ENCODE assay signal across 8 mouse cellular contexts in the genomic region with DNA sequence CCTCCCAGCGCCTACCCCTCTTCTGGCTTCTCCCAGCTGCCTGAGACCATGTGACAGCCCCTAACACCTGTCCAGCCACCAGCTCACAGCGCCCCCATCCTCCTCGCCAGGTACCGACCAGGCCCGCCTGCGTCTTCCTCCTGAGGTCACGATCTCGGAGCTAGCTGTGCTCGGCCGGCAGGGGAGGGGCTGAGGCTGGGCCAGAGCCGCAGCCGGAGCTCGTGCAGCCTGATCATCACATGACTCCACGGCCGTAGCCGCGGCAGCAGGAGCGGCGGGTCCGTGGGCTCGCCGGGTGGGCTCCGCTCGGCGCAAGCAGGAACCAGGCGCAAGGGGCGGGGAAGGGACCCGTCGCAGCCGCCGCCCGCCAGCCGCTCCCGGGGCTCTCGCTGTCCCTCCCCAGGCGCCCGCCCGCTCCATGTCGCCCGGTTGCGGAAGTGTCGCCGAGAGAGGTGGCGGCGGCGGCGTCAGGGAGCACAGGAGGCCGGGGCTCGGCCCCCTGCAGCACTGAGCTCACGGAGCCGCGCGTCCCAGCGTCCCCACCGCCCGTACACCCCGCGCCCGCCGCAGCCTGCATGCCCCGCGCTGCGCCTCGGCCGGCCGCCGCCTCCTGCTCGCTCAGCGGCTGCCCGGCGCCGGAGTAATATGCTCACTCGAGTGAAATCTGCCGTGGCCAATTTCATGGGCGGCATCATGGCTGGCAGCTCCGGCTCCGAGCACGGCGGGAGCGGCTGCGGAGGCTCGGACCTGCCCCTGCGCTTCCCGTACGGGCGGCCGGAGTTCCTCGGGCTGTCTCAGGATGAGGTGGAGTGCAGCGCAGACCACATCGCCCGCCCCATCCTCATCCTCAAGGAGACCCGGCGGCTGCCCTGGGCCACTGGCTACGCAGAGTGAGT. TPM values are rescaled to one million over a fixed set of nuclear protein-coding genes. Genes with fewer than 3 reads are reported as not detected.
DNase-seq lines count a peak whose midpoint lies in the region; ATAC-seq and TF ChIP-seq lines count a peak whose summit lies in the region.

A gene (plus strand): TSS at position 222 of the 896 bp plus-strand sequence.

- DNase-seq in NIH3T3 (ENCODE audit: low read depth): peak; percentile 29
- peak; percentile 81 to 82 for DNase-seq in cerebellum, postnatal 14 days
- DNase-seq in gastrocnemius, adult 2 months: peak; percentile 74
- peak; percentile 70 to 71 for DNase-seq in left cerebral cortex, adult 2 months (ENCODE audit: extremely low spot score in 1 of 2, low spot score in 2 of 2)
- peak; percentile 79 to 86 for DNase-seq in lung, postnatal 4 days
- DNase-seq in retina, postnatal 1 day: peak; percentile 89
- peak; percentile 77 to 80 for DNase-seq in urinary bladder, adult 18-20 months (ENCODE audit: low spot score in 2 of 2)

- H3K9me3 ChIP-seq in hindbrain, embryonic 16.5 days (ENCODE audit: control insufficient read depth, low read length): no peaks in the 10 kb centered on the region

- peak within 1 kb of the TSS; percentile 74 for H3K27ac ChIP-seq in gastrocnemius, adult 2 months
- peak within 1 kb of the TSS; percentile 95 for H3K27ac ChIP-seq in hindbrain, embryonic 16.5 days (ENCODE audit: low read depth, low read length)
- peak within 1 kb of the TSS; percentile 97 for H3K27ac ChIP-seq in left cerebral cortex, adult 2 months

- TF ChIP-seq CTCF in gastrocnemius, adult 2 months (IDR thresholded peaks at IDR 0.05): peak; percentile 38
- peak; percentile 41 for TF ChIP-seq CTCF in left cerebral cortex, adult 2 months (IDR thresholded peaks at IDR 0.05)

- H3K9ac ChIP-seq in hindbrain, embryonic 16.5 days (ENCODE audit: low read depth, low read length): peak within 1 kb of the TSS; percentile 97

- H3K27me3 ChIP-seq in hindbrain, embryonic 16.5 days (replicated peaks; ENCODE audit: control insufficient read depth, insufficient read depth, low read length): no peaks in the 10 kb centered on the region

- no peaks in the 10 kb centered on the region for H3K36me3 ChIP-seq in hindbrain, embryonic 16.5 days (ENCODE audit: control insufficient read depth, insufficient read depth, low read length)

- peak; percentile 81 for ATAC-seq in hindbrain, embryonic 16.5 days

- H3K4me3 ChIP-seq in gastrocnemius, adult 2 months: peak within 1 kb of the TSS; percentile 92
- H3K4me3 ChIP-seq in hindbrain, embryonic 16.5 days (ENCODE audit: low read length): peak within 1 kb of the TSS; percentile 91
- peak within 1 kb of the TSS; percentile 58 for H3K4me3 ChIP-seq in left cerebral cortex, adult 2 months

- under 1% methylated on average over 76 of the region's 94 CpGs for WGBS in hindbrain, embryonic 16.5 days

- peak within 1 kb of the TSS; percentile 86 for H3K4me2 ChIP-seq in hindbrain, embryonic 16.5 days (ENCODE audit: low read length)

- H3K4me1 ChIP-seq in hindbrain, embryonic 16.5 days (ENCODE audit: control insufficient read depth, insufficient read depth, low read depth, low read length): peaks cover 12% of the 10 kb centered on the region

- intact Hi-C loops in gastrocnemius, adult 2 months (cut with DNase I): loop anchor here (10.0 kb wide), 1 partner anchor 116 kb away; no protein-coding TSS in a partner anchor
- intact Hi-C loops in left cerebral cortex, adult 2 months (cut with DNase I): loop anchor here (1.0 to 10.0 kb wide), 6 partner anchors 38 to 308 kb away; no protein-coding TSS in a partner anchor

RNA-seq across cellular contexts. Expression of the gene that starts here (rescaled TPM):
- 1 to 10 TPM; 1.2 to 2.0 TPM for total RNA-seq in gastrocnemius, adult 2 months (2021)
- 31.4 and 33.5 TPM in 2 replicates for polyA plus RNA-seq in hindbrain, embryonic 16.5 days (2015; fragmentation: Nextera tagmentation; extraction: Ambion mirVana)
- total RNA-seq in left cerebral cortex, adult 2 months (2021): 100 to 1,000 TPM in 1 of 2 experiments, 10 to 100 TPM in 1; 97.9 to 105 TPM

Comparison
In these comparisons a context has a peak if more than half of its experiments do, and no peak if none do; other contexts are left out.
1. Peak in every context shown above with its lines: DNase-seq, ATAC-seq, H3K4me3 ChIP-seq and H3K27ac ChIP-seq.
2. RNA of the gene that starts here (total RNA-seq): 97.9 to 105 TPM in left cerebral cortex, adult 2 months; 1.2 to 2.0 TPM in gastrocnemius, adult 2 months; every median in the first group is over 10 times any median in the second.
3. DNase-seq: peak in every context shown above with its lines; median percentile 89 in retina, postnatal 1 day; 82 in lung, postnatal 4 days; 82 in cerebellum, postnatal 14 days; 78 in urinary bladder, adult 18-20 months; 74 in gastrocnemius, adult 2 months; 70 in left cerebral cortex, adult 2 months; 29 in NIH3T3.